Mouse (Mus musculus) CD4-positive, CD25-positive, alpha-beta regulatory T cell, adult 2 months (primary cell): ENCODE measurements around the gene Morc3.
A peak's percentile ranks its signal among the peaks of the same experiment; 100 is the strongest.

Experiments
- DNase-seq: peaks from one replicate; pipeline ENCODE4 v3.0.0-alpha.2; 2012; ENCODE audit warnings: low read depth, low spot score

The Morc3 gene

DNA sequence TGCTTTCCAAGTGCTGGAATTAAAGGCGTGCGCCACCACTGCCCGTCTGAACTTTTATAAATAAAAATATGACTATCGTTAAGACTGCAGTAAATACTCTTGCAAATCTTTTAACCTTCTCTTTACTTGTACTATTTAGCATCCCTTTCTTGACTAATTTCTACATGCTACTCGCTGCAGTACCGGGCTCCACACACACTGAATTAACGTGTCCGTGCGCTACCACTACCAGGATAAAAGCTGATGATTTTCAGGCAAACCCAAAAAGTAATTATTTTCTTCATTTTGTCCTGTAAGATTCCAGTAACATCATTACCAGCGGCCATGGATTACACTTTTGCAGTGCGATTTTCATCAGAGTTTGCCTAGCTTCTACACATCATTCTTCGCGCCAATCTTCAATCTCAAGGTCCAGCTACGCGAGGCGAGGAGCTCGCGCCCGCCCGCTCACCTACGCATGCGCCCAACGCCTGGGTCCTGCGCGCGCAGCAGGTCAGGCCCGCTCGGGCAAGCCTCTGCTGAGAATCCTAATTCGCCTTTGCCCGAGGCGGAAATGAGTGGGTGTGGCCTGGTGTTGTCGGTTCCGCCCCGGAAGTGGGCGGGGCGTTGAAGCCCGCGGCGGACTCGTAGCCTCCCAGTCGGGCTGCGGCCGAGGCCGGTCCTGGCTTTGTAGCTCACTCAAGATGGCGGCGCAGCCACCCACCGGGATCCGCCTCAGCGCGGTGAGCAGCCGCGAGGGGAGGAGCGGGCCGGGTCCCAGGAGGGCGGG is at the start of gene Morc3:
TSS of gene Morc3 (plus strand) at position 495 of the 769 bp plus-strand sequence.
- DNase-seq = peak; percentile 99

DNA sequence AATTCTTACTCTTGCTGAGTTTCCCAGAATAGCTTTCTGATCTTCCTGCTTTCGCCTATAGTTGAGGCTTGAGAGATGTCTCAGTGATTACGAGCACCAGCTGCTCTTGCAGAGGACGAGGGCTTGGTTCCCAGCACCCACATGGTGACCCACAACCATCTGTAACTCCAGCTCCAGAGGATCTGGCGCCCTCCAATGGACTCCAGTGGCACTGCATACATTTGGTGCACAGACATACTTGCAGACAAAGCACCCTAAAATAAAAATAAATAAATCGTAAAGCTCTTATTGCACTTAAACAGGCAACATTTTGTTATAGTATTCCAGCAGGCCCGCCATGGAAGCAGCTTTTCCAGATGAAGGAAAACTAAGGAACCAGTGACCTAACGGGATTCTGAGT is 47.7 kb upstream of the Morc3 start:
- no peak for DNase-seq

DNA sequence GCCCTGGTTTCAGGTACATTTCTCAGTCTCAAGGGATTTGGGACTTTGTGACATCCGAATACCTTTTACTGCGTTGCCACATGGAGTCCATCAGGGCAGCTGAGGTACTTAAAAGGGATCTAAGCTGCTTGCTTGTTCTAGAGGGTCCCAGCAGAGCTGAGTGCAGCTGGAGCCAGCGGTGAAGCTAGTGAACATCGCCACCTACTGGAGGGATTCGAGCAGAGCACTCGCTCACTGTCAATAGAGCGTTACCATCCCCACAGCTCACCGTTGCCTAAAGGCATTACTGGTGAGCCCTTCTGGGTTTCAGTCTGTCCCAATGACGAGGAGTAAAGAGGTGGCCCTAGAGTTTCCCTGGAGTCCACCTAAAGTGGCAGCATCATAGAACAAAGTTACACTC is 46.1 kb upstream of the Morc3 start:
- DNase-seq = peak; percentile 78

DNA sequence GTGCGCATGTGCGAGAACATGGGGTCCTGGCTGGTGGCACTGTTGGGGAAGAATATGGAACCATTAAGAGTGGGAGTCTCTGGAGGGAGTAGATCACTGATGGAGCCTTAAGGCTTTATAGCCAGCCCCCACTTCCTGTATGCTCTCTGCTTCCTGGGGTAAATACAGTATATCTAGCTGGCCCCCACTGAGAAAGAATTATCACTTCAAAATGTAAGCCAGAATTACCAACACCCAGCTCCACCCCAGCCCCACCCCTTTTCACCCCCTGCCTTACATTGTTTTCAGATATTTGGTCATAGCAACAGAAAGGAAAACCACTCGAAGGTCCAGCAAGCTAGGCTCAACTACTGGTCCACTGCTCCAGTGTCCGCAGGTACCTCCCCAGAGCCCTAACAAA is 43.5 kb upstream of the Morc3 start:
- no peak for DNase-seq

DNA sequence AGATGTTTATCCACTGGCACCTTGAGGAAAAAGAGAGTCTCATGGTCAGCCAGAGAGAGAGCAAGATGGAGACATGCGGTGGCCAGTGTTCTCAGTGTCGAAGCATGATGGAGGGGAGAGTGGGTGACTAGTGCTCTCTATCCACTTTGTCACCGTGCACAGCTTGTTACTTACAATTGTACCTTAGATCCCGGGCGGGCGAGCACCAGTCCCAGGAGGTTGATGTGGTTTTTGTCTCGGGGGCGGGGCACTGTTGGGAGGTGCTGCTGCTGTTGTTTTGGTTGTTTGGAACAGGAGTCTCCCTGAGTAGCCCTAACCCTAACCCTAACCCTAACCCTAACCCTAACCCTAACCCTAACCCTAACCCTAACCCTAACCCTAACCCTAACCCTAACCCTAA is 43.0 kb upstream of the Morc3 start:
- DNase-seq = no peak

DNA sequence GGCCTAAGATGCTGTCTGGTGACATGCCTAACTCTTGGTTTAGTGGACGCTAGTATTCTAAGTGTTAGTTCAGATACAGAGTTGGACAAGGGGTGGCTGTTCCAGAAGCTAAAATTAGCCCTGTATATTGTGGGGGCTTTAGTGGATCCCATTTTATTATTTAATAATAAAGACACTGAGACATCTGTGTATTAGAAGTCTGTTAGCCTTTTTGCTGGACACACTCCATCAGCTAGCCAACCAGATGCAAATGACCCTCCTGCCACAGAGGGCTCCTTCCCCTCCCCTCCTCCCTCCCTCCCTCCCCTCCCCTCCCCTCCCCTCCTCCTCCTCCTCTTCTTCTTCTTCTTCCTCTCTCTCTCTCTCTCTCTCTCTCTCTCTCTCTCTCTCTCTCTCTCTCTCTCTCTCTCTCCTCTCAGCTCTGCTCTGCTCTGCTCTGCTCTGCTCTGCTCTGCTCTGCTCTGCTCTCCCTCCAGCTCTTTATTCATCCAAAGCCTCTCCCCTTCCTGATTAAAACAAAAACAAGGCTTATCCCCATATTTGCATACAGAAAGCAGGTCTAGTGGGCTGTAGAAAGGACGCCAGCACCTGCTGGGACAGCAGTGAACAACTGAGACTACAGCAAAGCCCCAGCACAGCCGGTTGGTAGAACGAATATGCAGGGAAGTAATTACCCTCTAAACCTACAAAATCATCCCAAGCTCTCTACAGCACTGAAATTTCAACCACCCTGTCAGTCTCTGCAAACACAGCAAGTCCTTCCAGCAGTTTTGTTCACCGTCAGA is 41.8 kb upstream of the Morc3 start:
- no peak for DNase-seq

DNA sequence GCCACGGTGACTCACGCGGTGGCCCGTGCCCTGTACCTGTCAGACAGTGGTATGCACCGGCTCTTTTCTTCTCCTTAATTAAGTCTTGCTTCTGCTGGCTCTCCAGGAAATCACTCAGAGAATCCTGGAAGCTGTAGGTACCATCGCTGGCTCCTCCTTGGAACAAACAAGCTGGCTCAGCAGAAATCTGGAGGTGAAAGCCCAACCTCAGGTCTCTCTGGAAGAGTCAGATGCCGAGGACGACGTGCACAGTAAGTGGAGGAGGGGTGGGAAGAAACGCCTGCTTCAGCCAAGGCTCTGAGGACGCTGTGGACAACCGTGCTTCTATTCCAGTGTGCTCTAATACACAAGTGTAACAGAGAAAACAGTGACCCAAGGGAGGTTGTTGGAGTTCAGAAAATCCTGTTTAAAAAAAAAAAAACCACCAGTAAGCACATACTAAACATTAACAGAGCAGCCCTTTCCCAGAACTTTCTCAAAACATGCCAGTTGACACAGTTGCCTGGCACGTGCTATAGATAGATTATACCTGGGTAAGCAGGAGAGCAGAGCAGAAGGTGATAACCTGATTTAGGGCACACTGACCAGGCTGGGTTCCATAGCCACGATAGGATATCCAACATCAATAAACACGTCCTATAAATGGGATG is 38.8 kb upstream of the Morc3 start:
- DNase-seq = no peak

DNA sequence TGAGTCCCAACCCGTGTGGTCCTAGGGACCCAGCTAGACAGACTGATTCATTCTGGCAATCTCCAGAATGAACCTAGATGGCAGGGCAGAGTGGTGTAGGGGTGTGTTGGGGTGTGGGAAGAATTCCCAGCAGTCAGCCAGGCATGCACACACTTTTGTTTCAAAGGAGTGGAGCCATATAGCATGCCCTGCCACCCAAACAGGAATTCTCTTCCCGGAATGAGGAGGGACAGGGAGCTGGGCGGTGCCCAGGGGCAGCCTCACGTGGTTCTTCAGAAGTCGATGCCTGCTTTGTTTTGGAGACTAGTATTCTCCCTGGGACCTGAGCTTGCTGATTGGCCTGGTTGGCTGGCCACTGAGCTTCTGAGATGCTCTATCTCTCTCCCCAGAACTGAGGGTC is 37.1 kb upstream of the Morc3 start:
- no peak for DNase-seq

DNA sequence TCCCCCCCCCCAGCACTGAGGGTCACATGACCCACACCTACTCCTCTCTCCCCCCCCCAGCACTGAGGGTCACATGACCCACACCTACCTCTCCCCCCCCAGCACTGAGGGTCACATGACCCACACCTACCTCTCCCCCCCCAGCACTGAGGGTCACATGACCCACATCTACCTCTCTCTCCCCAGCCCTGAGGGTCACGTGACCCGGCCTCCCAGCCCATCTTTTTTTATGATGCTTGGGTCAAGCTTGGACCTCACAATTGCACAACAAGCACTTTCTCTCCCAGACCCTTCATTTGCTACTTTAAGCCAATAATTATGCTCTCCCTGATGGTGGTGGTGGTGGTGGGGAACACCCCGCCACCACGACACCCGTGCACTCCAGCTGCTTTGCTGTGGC is 36.5 kb upstream of the Morc3 start:
- no peak for DNase-seq

DNA sequence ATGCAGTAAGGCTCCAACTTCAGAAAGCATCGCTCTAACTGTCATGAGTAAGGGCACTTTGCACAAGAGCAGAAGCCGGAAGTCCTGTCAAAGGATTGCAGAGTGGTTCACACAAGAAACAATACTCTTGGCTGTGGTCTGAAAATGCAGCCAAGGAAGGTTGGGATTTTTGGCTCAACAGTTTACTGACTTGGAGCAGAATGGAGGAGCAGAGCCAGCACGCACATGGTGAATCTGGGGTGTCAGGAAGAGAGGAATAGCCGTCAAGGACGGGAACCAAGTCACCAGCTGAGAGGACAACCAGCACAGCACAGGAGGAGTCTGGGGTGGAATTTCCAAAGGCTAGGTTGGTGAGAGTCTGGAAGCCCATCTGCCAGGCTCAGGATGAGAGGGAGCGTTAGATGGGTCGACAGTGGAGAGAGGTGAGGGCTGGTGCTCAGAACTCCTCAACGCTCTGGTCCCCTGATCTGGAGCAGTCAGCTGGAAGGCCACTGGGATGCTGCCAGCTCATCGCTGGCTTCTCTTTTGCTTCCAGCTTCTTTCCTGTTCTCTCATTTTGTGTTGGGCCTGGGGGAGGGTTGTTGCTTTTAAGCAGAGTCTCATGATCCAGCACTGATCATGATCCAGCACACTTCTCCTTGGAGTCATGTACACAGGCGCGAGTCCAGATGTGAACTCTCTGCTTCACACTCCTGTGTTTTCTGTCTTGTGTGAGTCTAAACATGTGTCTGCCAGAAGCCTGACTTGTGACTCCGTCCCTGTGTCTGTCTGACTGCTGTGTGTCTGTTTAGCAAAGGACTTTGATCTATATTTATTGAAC is 34.7 kb upstream of the Morc3 start:
- DNase-seq = no peak

DNA sequence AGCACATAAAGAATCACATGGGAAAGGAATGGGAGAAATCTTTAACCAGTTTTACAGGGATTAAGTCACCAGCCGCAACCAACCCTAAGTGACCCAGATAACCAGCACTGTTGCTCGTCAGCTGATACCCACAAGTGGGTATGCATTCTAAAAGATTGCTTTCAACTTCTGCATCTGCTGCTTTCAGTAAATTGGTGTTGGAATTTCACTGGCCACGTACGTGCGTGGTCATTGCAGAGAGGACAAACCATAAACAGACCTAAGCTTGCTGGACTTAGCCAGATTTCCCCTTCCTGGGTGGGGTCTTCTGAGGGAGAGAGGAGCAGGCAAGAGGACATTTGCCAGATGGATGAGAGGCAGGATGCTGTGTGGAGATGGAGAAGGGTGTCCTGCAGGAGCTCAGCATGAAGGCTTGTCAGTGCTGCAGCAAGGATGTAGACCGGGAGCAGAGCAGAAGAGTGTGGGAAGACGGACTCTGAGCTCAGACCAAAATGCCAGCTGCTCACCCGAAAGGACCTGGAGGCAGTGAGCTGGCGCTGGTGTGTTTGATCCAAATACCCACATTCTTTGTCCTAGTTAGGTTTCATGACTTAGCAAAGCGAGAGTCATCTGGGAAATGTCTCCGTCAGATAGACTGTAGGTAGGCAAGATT is 34.0 kb upstream of the Morc3 start:
- no peak for DNase-seq

DNA sequence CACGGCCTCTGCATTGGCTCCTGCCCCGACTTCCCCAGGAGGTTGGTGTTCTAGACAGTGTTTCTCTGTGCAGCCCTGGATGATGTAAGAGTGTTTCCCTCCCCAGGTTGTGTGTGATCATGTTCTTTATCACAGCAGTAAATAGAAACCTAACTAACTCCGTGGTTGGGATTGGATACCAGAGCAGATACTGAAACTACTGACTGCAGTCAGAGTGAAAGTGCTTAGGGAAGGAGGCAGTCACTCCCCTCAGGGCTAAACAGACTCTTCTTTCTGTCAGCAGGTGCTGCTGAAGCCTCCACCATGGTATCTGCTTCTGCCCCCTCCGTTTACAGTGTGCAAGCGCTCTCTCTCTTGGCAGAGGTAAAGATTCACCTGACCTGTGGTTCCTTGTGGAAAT is 33.3 kb upstream of the Morc3 start:
- peak; percentile 51 for DNase-seq

DNA sequence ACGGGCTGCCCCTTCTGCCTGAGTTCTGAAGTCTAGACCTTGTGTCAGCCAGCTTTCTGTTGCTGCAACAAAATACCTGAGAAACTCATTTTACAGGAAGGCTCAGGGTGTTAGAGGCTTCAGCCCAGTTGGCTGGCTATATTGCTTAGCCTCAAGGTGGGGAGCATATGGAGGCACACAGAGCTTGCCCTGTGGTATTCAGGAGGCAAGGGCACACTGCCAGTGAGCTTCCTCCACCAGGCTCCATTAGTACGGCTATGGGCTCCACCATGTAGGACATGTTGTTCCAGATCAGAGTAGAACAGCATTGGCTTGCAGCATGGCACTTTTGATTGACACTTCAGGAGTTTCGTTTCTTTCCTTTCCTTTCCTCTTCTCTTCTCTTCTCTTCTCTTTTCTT is 32.9 kb upstream of the Morc3 start:
- no peak for DNase-seq

DNA sequence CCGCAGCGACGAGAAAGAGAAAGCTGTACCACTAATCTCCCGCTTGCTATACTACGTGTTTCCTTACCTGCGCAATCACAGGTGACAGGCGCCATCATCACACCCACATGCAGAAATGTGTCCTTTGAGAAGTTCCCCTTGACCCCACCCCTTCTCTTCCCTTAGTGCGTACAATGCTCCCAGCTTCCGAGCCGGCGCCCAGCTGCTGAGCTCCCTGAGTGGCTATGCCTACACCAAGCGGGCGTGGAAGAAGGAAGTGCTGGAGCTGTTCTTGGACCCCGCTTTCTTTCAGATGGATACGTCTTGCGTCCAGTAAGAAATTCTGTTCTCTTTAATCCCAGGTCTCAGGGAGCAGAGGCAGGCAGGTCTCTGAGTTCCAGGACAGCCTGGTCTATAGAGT is 32.0 kb upstream of the Morc3 start:
- DNase-seq = no peak

DNA sequence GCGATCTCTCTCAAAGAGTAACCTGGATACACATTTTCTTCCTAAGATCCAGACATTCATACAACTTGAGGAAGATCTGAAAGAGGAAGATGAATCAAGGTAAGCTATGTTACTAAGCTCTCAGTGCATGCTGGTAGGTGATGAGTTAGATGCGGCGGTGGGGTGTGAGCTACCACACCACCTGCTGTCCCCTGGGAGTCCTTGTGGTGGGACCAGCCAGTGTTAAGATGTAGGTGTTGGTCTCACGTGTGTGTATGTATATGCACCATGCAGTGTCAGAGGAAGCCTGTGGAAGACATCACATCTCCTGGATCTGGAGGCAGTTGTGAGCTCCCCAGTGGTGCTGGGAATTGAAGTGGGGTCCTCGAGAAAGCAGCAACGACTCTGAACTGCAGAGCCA is 24.8 kb upstream of the Morc3 start:
- no peak for DNase-seq

DNA sequence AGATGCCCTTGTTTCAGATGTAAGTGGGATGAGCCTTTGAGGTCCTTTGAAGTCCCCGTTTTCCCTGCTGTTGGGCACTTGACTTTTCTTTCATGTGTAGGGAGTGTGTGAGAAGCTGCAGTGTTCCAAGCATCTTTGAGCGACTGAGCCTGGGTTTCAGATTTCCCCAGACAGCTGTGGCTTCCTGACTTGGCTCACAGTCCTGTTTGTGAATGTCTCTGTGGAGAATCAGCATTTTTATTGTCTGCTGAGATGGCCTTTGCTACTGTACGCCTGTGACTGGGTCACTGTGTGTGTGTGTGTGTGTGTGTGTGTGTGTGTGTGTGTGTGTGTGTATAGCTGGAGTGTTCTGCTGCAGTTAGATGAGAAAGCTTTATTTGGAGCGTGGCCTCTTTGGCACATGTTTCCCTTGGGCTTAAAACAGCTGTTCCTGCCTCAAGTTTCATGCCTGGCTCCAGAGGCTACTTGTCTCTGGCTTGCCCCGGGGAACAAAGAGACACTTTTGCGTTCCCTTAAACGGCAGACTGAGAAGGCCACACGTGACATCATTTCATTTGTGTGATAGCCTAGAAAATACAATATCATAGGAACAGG is 23.9 kb upstream of the Morc3 start:
- no peak for DNase-seq

DNA sequence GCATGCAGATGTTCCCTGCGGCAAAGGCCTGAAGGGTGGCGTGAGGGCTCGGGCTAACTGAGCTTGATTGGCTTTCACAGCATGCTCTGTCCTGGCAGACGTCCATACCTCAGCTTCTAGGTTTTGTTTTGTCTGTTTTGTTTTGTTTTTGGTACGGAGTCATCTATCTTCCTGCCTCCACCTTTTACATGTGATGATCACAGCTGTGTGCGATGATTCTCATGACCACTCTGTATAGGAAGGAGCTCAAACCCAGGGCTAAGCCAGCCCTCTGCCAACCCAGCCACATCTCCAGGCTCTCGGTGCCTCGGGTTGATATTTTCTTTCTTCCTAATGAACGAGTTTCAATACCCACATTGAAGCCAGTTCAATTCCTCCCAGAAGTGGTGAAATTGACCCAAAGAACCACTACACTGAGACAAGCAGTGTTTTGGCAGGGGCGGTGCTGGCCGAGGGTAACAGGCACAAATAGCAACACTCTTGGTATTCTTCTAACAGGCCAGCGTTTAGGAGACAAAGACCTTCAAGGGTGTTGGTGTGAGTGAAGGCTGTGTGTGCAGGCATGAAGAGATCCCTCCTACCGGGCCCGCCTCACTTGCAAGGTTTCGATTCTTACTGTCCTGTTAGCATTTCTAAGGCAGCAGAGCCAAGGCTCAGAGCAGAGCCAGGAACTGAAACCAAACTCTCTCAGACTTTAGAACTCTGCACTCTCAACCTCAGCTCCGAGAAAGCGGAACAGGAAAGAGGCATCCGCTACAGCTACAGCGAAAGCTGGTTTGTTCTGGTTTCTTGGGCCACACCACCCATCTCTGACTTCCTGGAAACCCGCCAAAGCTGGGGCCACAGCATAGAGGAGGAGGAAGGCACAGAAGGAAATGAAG is 15.8 kb upstream of the Morc3 start:
- peak; percentile 91 for DNase-seq

DNA sequence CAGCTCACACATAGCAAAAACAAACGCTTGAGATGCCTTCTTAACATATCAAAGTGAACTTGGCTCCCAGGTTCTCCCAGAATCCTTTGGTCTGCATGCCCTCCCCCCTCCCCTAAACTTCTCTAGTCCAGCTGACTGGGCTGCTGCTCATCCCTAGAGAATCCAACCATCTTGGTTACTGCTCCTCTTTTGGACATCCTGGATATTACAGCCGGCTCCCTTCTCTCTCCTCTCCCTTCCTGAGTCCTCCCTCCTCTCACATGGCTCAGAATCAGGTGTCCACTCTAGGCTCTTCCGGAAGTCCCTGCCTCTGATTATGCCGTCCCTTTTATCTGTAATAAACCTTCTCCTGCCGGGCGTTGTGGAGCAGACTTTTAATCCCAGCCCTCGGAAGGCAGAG is 15.1 kb upstream of the Morc3 start:
- DNase-seq = no peak

DNA sequence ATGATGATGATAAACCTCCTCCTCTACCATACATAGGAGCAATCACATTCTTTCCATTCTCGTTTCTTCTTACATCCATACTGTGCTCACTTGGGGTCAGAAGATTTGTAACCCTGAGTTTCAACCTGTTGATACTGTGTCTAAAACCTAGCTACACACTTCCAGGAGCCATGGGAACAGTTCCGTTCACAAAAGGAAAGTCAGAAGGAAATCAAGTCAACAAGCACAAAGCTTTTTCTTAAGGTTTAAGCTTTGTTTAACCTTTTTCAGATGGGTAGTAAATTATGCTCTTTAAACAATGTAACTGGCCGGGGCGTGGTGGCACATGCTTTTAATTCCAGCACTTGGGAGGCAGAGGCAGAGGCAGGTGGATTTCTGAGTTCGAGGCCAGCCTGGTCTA is 14.6 kb upstream of the Morc3 start:
- DNase-seq = no peak
